Mouse (Mus musculus) hindbrain, embryonic 16.5 days (tissue): ENCODE data around the gene Chpf2. TPM values are rescaled to one million over a fixed set of nuclear protein-coding genes. Genes with fewer than 3 reads are reported as not detected.

Experiments
- ATAC-seq: fragments of 200-750 bp; cut with Nextera tagmentation; 2 replicates; pipeline ENCODE4 v1.8.0; 2017; ENCODE audit warnings: moderate TSS enrichment, moderate library complexity
- H3K27ac ChIP-seq: fragments of 300-500 bp; sonication (generic); 2 replicates; pipeline ENCODE4 v1.5.1; 2014; ENCODE audit warnings: low read depth, mild to moderate bottlenecking, control low read depth, low read length, moderate library complexity
- H3K27me3 ChIP-seq: fragments of 300-500 bp; sonication (generic); replicated peaks from 2 replicates; pipeline ENCODE4 v1.6.1; 2014; ENCODE audit warnings: low read length; ENCODE audit not compliant: control insufficient read depth, insufficient read depth
- H3K36me3 ChIP-seq: fragments of 300-500 bp; sonication (generic); 2 replicates; pipeline ENCODE4 v1.6.1; 2014; ENCODE audit warnings: mild to moderate bottlenecking, low read length, moderate library complexity, mixed read lengths; ENCODE audit not compliant: control insufficient read depth, insufficient read depth
- H3K4me1 ChIP-seq: fragments of 300-500 bp; sonication (generic); 2 replicates; pipeline ENCODE4 v1.6.1; 2014; ENCODE audit warnings: low read depth, low read length; ENCODE audit not compliant: control insufficient read depth, insufficient read depth
- H3K4me2 ChIP-seq: fragments of 300-500 bp; sonication (generic); 2 replicates; pipeline ENCODE4 v1.6.1; 2014; ENCODE audit warnings: mild to moderate bottlenecking, low read length, control low read depth, moderate library complexity
- H3K4me3 ChIP-seq: fragments of 300-500 bp; sonication (generic); 2 replicates; pipeline ENCODE4 v1.5.1; 2014; ENCODE audit warnings: mild to moderate bottlenecking, low read length, control low read depth, moderate library complexity
- H3K9ac ChIP-seq: fragments of 300-500 bp; sonication (generic); 2 replicates; pipeline ENCODE4 v1.6.1; 2014; ENCODE audit warnings: low read depth, mild to moderate bottlenecking, control low read depth, low read length, moderate library complexity
- H3K9me3 ChIP-seq: fragments of 300-500 bp; sonication (generic); 2 replicates; pipeline ENCODE4 v1.6.1; 2014; ENCODE audit warnings: mild to moderate bottlenecking, low read length, moderate library complexity; ENCODE audit not compliant: control insufficient read depth
- WGBS: fragments of 180-500 bp; shearing (Covaris S2); extraction: QIAGEN DNeasy Blood & Tissue Kit; methylation state at CpG from one replicate; pipeline ENCODE4 v1.1.7; 2014; 5-methylcytosine and 5-hydroxymethylcytosine counted together
- polyA plus RNA-seq: library from polyadenylated mRNA; unstranded; fragments of >200 nt; fragmentation: Nextera tagmentation; extraction: Ambion mirVana; gene quantifications from 2 replicates; pipeline ENCODE4 v1.2.1, GENCODE M21; 2015

Gene Chpf2
- 20.6 and 21.9 TPM in 2 replicates for polyA plus RNA-seq

GRCm38 (mm10) chr5:24586547-24587199 lies at the start of gene Chpf2:
TSS of gene Chpf2 (plus strand) at chr5:24586741.
- H3K27ac ChIP-seq: peak within 1 kb of the TSS; percentile 88
- H3K9me3 ChIP-seq: no peaks in the 10 kb centered on the region
- peak within 1 kb of the TSS; percentile 92 for H3K9ac ChIP-seq
- H3K4me3 ChIP-seq: peak within 1 kb of the TSS; percentile 91
- under 1% methylated on average over 34 of the region's 43 CpGs for WGBS
- H3K27me3 ChIP-seq: no peaks in the 10 kb centered on the region
- H3K36me3 ChIP-seq: peaks cover 7% of the 10 kb centered on the region
- H3K4me1 ChIP-seq: peaks cover 22% of the 10 kb centered on the region
- ATAC-seq: peak; percentile 93
- H3K4me2 ChIP-seq: peak within 1 kb of the TSS; percentile 81

GRCm38 (mm10) chr5:24537618-24538017 lies 48.9 kb upstream of the Chpf2 start:
- no peak for ATAC-seq
- Histone ChIP-seq H3K27ac (no peak overlapping the region), H3K36me3 (no peaks in the 10 kb centered on the region), H3K27me3 (peaks cover 2% of the 10 kb centered on the region; the same call in 1 of the 2 replicates), H3K4me2 (no peak overlapping the region), H3K4me3 (no peak overlapping the region), H3K4me1 (peaks cover 4% of the 10 kb centered on the region), H3K9me3 (no peaks in the 10 kb centered on the region), H3K9ac (no peak overlapping the region; the same call in 1 of the 2 replicates)
- WGBS: 61% methylated on average over 16 of the region's 16 CpGs

- Histone ChIP-seq H3K4me3 (no peak overlapping the region), H3K4me1 (peaks cover 4% of the 10 kb centered on the region), H3K27me3 (peaks cover 2% of the 10 kb centered on the region; the same call in 1 of the 2 replicates), H3K9ac (no peak overlapping the region), H3K4me2 (no peak overlapping the region), H3K9me3 (no peaks in the 10 kb centered on the region), H3K27ac (no peak overlapping the region), H3K36me3 (no peaks in the 10 kb centered on the region)
- WGBS: 81% methylated on average over 22 of the region's 22 CpGs
- ATAC-seq: no peak
Observed at GRCm38 (mm10) chr5:24539571-24540296, 46.8 kb upstream of the Chpf2 start.

- no peak within 1 kb of the TSS for H3K27ac ChIP-seq
- WGBS: 44% methylated on average over 14 of the region's 14 CpGs
- no peak within 1 kb of the TSS for H3K4me3 ChIP-seq
Observed at GRCm38 (mm10) chr5:24540387-24541143, 46.0 kb upstream of the Chpf2 start, which contains the start of gene Asb10. TSS of gene Asb10 (minus strand) at chr5:24540978.

GRCm38 (mm10) chr5:24541144-24541569 lies 45.4 kb upstream of the Chpf2 start:
- no peak overlapping the region for H3K9ac ChIP-seq
- ATAC-seq: no peak
- H3K27me3 ChIP-seq: no peaks in the 10 kb centered on the region; the same call in 1 of the 2 replicates
- H3K4me1 ChIP-seq: peaks cover 4% of the 10 kb centered on the region
- H3K36me3 ChIP-seq: no peaks in the 10 kb centered on the region
- no peaks in the 10 kb centered on the region for H3K9me3 ChIP-seq
- no peak overlapping the region for H3K4me3 ChIP-seq
- 42% methylated on average over 6 of the region's 6 CpGs for WGBS
- H3K27ac ChIP-seq: no peak overlapping the region
- H3K4me2 ChIP-seq: no peak overlapping the region

More at GRCm38 (mm10) chr5:24540387-24541143, 46.0 kb upstream of the Chpf2 start, which contains the start of gene Asb10:
- Histone ChIP-seq H3K27me3 (peaks cover 2% of the 10 kb centered on the region; the same call in 1 of the 2 replicates), H3K9ac (no peak within 1 kb of the TSS), H3K36me3 (no peaks in the 10 kb centered on the region), H3K4me2 (no peak within 1 kb of the TSS), H3K4me1 (peaks cover 4% of the 10 kb centered on the region), H3K9me3 (no peaks in the 10 kb centered on the region)
- ATAC-seq: no peak

GRCm38 (mm10) chr5:24542643-24543042 lies 43.9 kb upstream of the Chpf2 start:
- no peak overlapping the region for H3K4me2 ChIP-seq
- peaks cover 4% of the 10 kb centered on the region for H3K4me1 ChIP-seq
- no peaks in the 10 kb centered on the region for H3K36me3 ChIP-seq
- no peak for ATAC-seq
- no peaks in the 10 kb centered on the region; the same call in 1 of the 2 replicates for H3K27me3 ChIP-seq
- no peaks in the 10 kb centered on the region for H3K9me3 ChIP-seq
- WGBS: 82% methylated on average over 7 of the region's 7 CpGs
- no peak overlapping the region for H3K27ac ChIP-seq
- no peak overlapping the region for H3K9ac ChIP-seq
- no peak overlapping the region for H3K4me3 ChIP-seq

GRCm38 (mm10) chr5:24550598-24551316 lies 35.8 kb upstream of the Chpf2 start:
- H3K4me3 ChIP-seq: peak overlapping the region; percentile 12; the same call in 1 of the 2 replicates
- peak; percentile 83 for ATAC-seq
- no peak overlapping the region for H3K27ac ChIP-seq
- WGBS: 29% methylated on average over 26 of the region's 26 CpGs
- H3K9ac ChIP-seq: peak overlapping the region; percentile 22; the same call in 1 of the 2 replicates
- H3K36me3 ChIP-seq: no peaks in the 10 kb centered on the region
- H3K4me2 ChIP-seq: peak overlapping the region; percentile 50
- H3K4me1 ChIP-seq: peaks cover 12% of the 10 kb centered on the region
- no peaks in the 10 kb centered on the region; the same call in 1 of the 2 replicates for H3K9me3 ChIP-seq
- no peaks in the 10 kb centered on the region for H3K27me3 ChIP-seq

GRCm38 (mm10) chr5:24551317-24551688 lies 35.2 kb upstream of the Chpf2 start:
- 44% methylated on average over 2 of the region's 2 CpGs for WGBS
- no peak overlapping the region for H3K27ac ChIP-seq

More at GRCm38 (mm10) chr5:24551317-24551688, 35.2 kb upstream of the Chpf2 start:
- Histone ChIP-seq H3K4me1 (peaks cover 12% of the 10 kb centered on the region), H3K9me3 (peaks cover 3% of the 10 kb centered on the region; the same call in 1 of the 2 replicates), H3K27me3 (no peaks in the 10 kb centered on the region), H3K9ac (no peak overlapping the region), H3K36me3 (no peaks in the 10 kb centered on the region), H3K4me2 (peak overlapping the region; percentile 50), H3K4me3 (no peak overlapping the region)
- no peak for ATAC-seq
